Mouse (Mus musculus): ENCODE results near the gene Rrnad1.

DNA sequence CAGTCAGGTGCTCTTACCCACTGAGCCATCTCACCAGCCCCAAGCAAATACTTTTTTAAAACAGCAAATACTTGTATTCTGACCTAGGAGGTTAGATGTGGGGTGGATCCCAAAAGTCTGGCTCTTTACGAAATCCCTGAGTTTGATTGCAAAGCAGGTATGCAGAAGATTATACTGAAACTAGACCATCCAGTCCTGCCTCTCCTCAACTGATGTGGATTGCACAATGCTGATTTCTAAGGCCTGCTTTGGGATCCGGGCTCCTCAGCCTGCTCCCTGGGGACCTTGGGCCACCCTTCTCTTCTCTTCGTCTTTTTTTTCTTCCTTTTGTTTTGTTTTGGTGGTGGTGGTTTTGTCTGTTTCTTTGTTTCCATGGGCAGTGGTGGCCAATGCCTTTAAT lies 39.0 kb downstream of the Rrnad1 start:
- TF ChIP-seq CTCF (IDR thresholded peaks at IDR 0.05; ENCODE audit: low read depth, low read length) (no peak), GATA1 (IDR thresholded peaks at IDR 0.05; ENCODE audit: borderline replicate concordance, low read length) (no peak)

All from G1E (cell line).